8 mouse cellular contexts compared by ENCODE assay signal in the genomic region with DNA sequence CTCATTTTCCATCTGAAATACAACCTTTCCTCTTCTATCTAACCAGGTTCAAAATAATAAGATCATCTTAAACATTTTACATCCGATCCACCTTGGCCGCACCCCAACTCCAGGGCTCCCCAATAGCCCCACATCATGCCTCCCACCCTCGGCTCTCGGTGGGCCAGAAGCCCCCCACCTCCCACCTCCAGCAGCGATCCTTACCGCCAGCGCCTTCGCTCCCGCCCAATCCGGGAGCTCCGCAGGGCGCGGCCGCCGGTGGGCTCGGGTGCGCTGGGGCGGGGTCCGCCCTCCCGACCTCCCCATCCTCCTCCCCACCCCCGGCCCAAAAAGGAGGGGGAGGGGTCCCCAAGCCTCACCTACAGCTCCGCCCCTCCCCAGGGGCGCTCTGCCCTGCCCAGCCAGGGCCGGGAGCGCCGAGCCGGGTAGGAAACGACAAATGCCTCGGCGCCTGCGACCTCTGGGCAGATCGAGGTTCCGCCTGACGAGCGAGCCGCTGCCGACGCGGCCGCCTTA. TPM values are rescaled to one million over a fixed set of nuclear protein-coding genes. Genes with fewer than 3 reads are reported as not detected.
DNase-seq lines count a peak whose midpoint lies in the region; ATAC-seq lines count a peak whose summit lies in the region.

No protein-coding gene starts in this region.

- H3K27me3 ChIP-seq in kidney, embryonic 15.5 days, result no peaks in the 10 kb centered on the region
- H3K27me3 ChIP-seq in embryonic facial prominence, embryonic 12.5 days, result no peaks in the 10 kb centered on the region
- H3K27me3 ChIP-seq in intestine, embryonic 14.5 days (replicated peaks; ENCODE audit: control insufficient read depth, insufficient read depth, low read length), result no peaks in the 10 kb centered on the region
- no peaks in the 10 kb centered on the region for H3K27me3 ChIP-seq in neural tube, embryonic 12.5 days (replicated peaks)

- WGBS in kidney, embryonic 15.5 days, result 0% methylated on average over 37 of the region's 40 CpGs
- WGBS in embryonic facial prominence, embryonic 12.5 days, result under 1% methylated on average over 36 of the region's 40 CpGs
- WGBS in intestine, embryonic 14.5 days, result under 1% methylated on average over 40 of the region's 40 CpGs
- WGBS in neural tube, embryonic 12.5 days, result 1% methylated on average over 40 of the region's 40 CpGs

- peaks cover 18% of the 10 kb centered on the region for H3K4me1 ChIP-seq in kidney, embryonic 15.5 days
- H3K4me1 ChIP-seq in embryonic facial prominence, embryonic 12.5 days, result peaks cover 14% of the 10 kb centered on the region
- peaks cover 7% of the 10 kb centered on the region; the same call in 1 of the 2 replicates for H3K4me1 ChIP-seq in intestine, embryonic 14.5 days (replicated peaks; ENCODE audit: control insufficient read depth, insufficient read depth, low read length)
- H3K4me1 ChIP-seq in neural tube, embryonic 12.5 days, result peaks cover 7% of the 10 kb centered on the region

- H3K27ac ChIP-seq in kidney, embryonic 15.5 days, result peak overlapping the region; percentile 98
- peak overlapping the region; percentile 97 for H3K27ac ChIP-seq in embryonic facial prominence, embryonic 12.5 days
- H3K27ac ChIP-seq in intestine, embryonic 14.5 days (ENCODE audit: low read depth), result peak overlapping the region; percentile 95
- peak overlapping the region; percentile 94 for H3K27ac ChIP-seq in neural tube, embryonic 12.5 days

- no peaks in the 10 kb centered on the region for H3K9me3 ChIP-seq in kidney, embryonic 15.5 days (replicated peaks)
- no peaks in the 10 kb centered on the region for H3K9me3 ChIP-seq in embryonic facial prominence, embryonic 12.5 days
- no peaks in the 10 kb centered on the region for H3K9me3 ChIP-seq in intestine, embryonic 14.5 days (ENCODE audit: control insufficient read depth, low read length)
- H3K9me3 ChIP-seq in neural tube, embryonic 12.5 days, result no peaks in the 10 kb centered on the region

- H3K4me2 ChIP-seq in kidney, embryonic 15.5 days, result peak overlapping the region; percentile 77
- H3K4me2 ChIP-seq in embryonic facial prominence, embryonic 12.5 days (replicated peaks), result peak overlapping the region; percentile 66
- peak overlapping the region; percentile 53 for H3K4me2 ChIP-seq in intestine, embryonic 14.5 days (ENCODE audit: low read length)
- peak overlapping the region; percentile 79 for H3K4me2 ChIP-seq in neural tube, embryonic 12.5 days (replicated peaks)

- no peak for DNase-seq in kidney, adult 18-20 months
- peak; percentile 88 for DNase-seq in ES-CJ7 (ENCODE audit: low read depth, low spot score)
- DNase-seq in intestine, embryonic 14.5 days (ENCODE audit: low spot score), result no peak
- no peak for DNase-seq in frontal cortex, adult 2 months (ENCODE audit: extremely low spot score in 1 of 2, low spot score in 1 of 2)
- DNase-seq in spleen, postnatal 14 days (ENCODE audit: low spot score in 2 of 2), result no peak

- ATAC-seq in kidney, embryonic 15.5 days (replicated peaks; ENCODE audit: low FRiP score), result 0 out of 2 replicates have a peak, but pooled peaks have one; percentile 6
- ATAC-seq in embryonic facial prominence, embryonic 12.5 days (ENCODE audit: insufficient number of reproducible peaks, insufficient read depth, low FRiP score, low TSS enrichment), result peak; percentile 69
- ATAC-seq in intestine, embryonic 14.5 days (replicated peaks; ENCODE audit: low FRiP score, low TSS enrichment, low read depth), result peak; percentile 65
- ATAC-seq in neural tube, embryonic 12.5 days (ENCODE audit: low FRiP score, low read depth), result peak; percentile 36

- H3K4me3 ChIP-seq in kidney, embryonic 15.5 days (replicated peaks), result peak overlapping the region; percentile 97
- peak overlapping the region; percentile 87 for H3K4me3 ChIP-seq in embryonic facial prominence, embryonic 12.5 days
- H3K4me3 ChIP-seq in intestine, embryonic 14.5 days (ENCODE audit: low read depth, low read length), result peak overlapping the region; percentile 54
- peak overlapping the region; percentile 93 for H3K4me3 ChIP-seq in neural tube, embryonic 12.5 days

- H3K36me3 ChIP-seq in kidney, embryonic 15.5 days, result no peaks in the 10 kb centered on the region
- H3K36me3 ChIP-seq in embryonic facial prominence, embryonic 12.5 days, result no peaks in the 10 kb centered on the region
- H3K36me3 ChIP-seq in intestine, embryonic 14.5 days (ENCODE audit: control insufficient read depth, insufficient read depth, low read length), result no peaks in the 10 kb centered on the region
- H3K36me3 ChIP-seq in neural tube, embryonic 12.5 days, result no peaks in the 10 kb centered on the region

- H3K9ac ChIP-seq in kidney, embryonic 15.5 days, result peak overlapping the region; percentile 89
- H3K9ac ChIP-seq in embryonic facial prominence, embryonic 12.5 days, result peak overlapping the region; percentile 87
- peak overlapping the region; percentile 62 for H3K9ac ChIP-seq in intestine, embryonic 14.5 days (ENCODE audit: low read length)
- H3K9ac ChIP-seq in neural tube, embryonic 12.5 days, result peak overlapping the region; percentile 79

RNA-seq across cellular contexts. Expression of a gene that starts 0.4 kb away (rescaled TPM):
- polyA plus RNA-seq in kidney, embryonic 15.5 days (2015; fragmentation: Nextera tagmentation; extraction: Ambion mirVana), result 18.6 and 19.8 TPM in 2 replicates
- 32.1 and 33.1 TPM in 2 replicates for polyA plus RNA-seq in embryonic facial prominence, embryonic 12.5 days (2016; fragmentation: Nextera tagmentation; extraction: Ambion mirVana)
- polyA plus RNA-seq in intestine, embryonic 14.5 days (2014; fragmentation: Nextera tagmentation; extraction: Ambion mirVana), result 20.9 and 22.2 TPM in 2 replicates
- 35.7 and 38.8 TPM in 2 replicates for polyA plus RNA-seq in neural tube, embryonic 12.5 days (2016; fragmentation: Nextera tagmentation; extraction: Ambion mirVana)
- 18.8 and 24.1 TPM in 2 replicates for polyA plus RNA-seq in frontal cortex, adult 2 months (2012; rRNA removed)

RNA-seq across cellular contexts. Expression of a gene that starts 54.9 kb away (rescaled TPM):
- 27.0 and 27.3 TPM in 2 replicates for polyA plus RNA-seq in kidney, embryonic 15.5 days (2015; fragmentation: Nextera tagmentation; extraction: Ambion mirVana)
- 26.4 and 27.8 TPM in 2 replicates for polyA plus RNA-seq in embryonic facial prominence, embryonic 12.5 days (2016; fragmentation: Nextera tagmentation; extraction: Ambion mirVana)
- 22.6 and 25.1 TPM in 2 replicates for polyA plus RNA-seq in intestine, embryonic 14.5 days (2014; fragmentation: Nextera tagmentation; extraction: Ambion mirVana)
- polyA plus RNA-seq in neural tube, embryonic 12.5 days (2016; fragmentation: Nextera tagmentation; extraction: Ambion mirVana), result 21.6 and 25.3 TPM in 2 replicates
- polyA plus RNA-seq in frontal cortex, adult 2 months (2012; rRNA removed), result 50.6 and 54.3 TPM in 2 replicates

Comparison
In these comparisons a context has a peak if more than half of its experiments do, and no peak if none do; other contexts are left out.
1. ATAC-seq: peak in every context shown above with its lines; median percentile 69 in embryonic facial prominence, embryonic 12.5 days; 65 in intestine, embryonic 14.5 days; 36 in neural tube, embryonic 12.5 days; 6 in kidney, embryonic 15.5 days.